Mouse (Mus musculus) lung, postnatal 0 days (tissue): ENCODE results near the gene Preb.

Experiments
- CTCF ChIP-seq: IDR thresholded peaks from 2 replicates; pipeline ENCODE4 v1.5.1; 2016; ENCODE audit warnings: antibody characterized with exemption, mild to moderate bottlenecking
- EP300 ChIP-seq: IDR thresholded peaks from 2 replicates; pipeline ENCODE4 v1.6.1; 2016; ENCODE audit warnings: antibody characterized with exemption, mild to moderate bottlenecking, control low read depth

DNA sequence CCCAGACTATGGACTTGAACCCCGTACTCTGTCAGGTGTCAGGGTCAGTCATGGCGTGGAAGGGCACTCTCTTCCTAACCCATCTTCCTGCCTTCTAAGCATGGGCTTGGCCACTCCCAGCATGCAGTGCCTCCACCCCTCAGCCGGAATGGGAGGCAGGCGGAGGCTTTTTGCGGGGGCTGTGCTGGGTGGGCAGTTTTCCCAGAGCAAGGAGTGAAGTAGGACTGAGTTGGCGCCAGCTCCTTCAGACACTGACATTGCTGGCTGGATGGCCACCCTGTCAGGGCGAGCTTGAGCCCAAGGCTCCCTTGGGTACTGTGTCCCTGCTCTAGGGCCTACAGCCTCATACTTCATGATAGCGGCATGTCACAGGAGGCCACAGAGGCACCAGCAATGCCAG, 8.3 kb upstream of the Preb start, which contains the start of gene Tcf23:
- TF ChIP-seq EP300 (no peak), CTCF (no peak)
